Mouse (Mus musculus) hindbrain, embryonic 14.5 days (tissue): ENCODE measurements at regions not wholly inside any gene's neighbourhood (a gene's known extent, or its start where the extent isn't known, plus 50 kb on each side); places are given as distances from the start of the nearest gene placed in this dataset.

Experiments used
- ATAC-seq: fragments of 200-750 bp; cut with Nextera tagmentation; 2 replicates; pipeline ENCODE4 v1.8.0; 2017; ENCODE audit warnings: moderate number of reproducible peaks, mild to moderate bottlenecking, moderate TSS enrichment, moderate library complexity; ENCODE audit not compliant: low FRiP score
- DNase-seq: peaks from one replicate; pipeline ENCODE4 v3.0.0-alpha.2; 2015; ENCODE audit warnings: low spot score
- H3K27ac ChIP-seq: fragments of 300-500 bp; sonication (generic); 2 replicates; pipeline ENCODE4 v1.5.1; 2014; ENCODE audit warnings: mild to moderate bottlenecking, moderate library complexity
- H3K27me3 ChIP-seq: fragments of 300-500 bp; sonication (generic); 2 replicates; pipeline ENCODE4 v1.6.1; 2014; ENCODE audit warnings: mild to moderate bottlenecking, low read length, mixed read lengths; ENCODE audit not compliant: control insufficient read depth, insufficient read depth
- H3K36me3 ChIP-seq: fragments of 300-500 bp; sonication (generic); replicated peaks from 2 replicates; pipeline ENCODE4 v1.6.1; 2014; ENCODE audit not compliant: control insufficient read depth, insufficient read depth
- H3K4me1 ChIP-seq: fragments of 300-500 bp; sonication (generic); replicated peaks from 2 replicates; pipeline ENCODE4 v1.6.1; 2014; ENCODE audit warnings: antibody characterized with exemption, low read length, mixed read lengths; ENCODE audit not compliant: control insufficient read depth, insufficient read depth
- H3K4me2 ChIP-seq: fragments of 300-500 bp; sonication (generic); replicated peaks from 2 replicates; pipeline ENCODE4 v1.6.1; 2014; ENCODE audit warnings: mild to moderate bottlenecking, moderate library complexity
- H3K4me3 ChIP-seq: fragments of 300-500 bp; sonication (generic); replicated peaks from 2 replicates; pipeline ENCODE4 v1.5.1; 2014; ENCODE audit warnings: mild to moderate bottlenecking, low read length
- H3K9ac ChIP-seq: fragments of 300-500 bp; sonication (generic); 2 replicates; pipeline ENCODE4 v1.6.1; 2014
- H3K9me3 ChIP-seq: fragments of 300-500 bp; sonication (generic); 2 replicates; pipeline ENCODE4 v1.6.1; 2016; ENCODE audit warnings: low read length; ENCODE audit not compliant: control insufficient read depth
- WGBS: fragments of 180-500 bp; shearing (Covaris S2); extraction: QIAGEN DNeasy Blood & Tissue Kit; methylation state at CpG from one replicate; pipeline ENCODE4 v1.1.7; 2014; 5-methylcytosine and 5-hydroxymethylcytosine counted together

DNA sequence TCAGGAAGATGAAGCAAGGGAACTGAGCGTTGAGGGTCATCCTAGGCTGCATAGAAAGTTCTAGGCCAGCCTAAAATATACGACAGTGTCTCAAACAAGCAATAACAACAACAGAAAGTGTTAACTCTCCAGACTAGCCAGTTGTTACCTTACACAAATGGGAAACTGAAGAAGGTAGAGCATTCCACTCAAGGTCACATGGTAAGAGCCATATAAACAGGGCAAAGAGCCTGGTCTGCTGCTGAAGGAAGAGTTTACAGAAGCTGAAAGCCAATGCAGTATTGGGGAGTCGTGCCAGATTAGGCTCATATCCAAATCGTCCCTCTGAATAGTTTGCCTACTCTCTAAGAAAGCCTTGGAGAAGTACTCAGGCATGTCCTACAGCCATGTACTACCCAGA, 59.6 kb upstream of the Trabd2b start:
- 77% methylated on average over 4 of the region's 4 CpGs for WGBS
- Histone ChIP-seq H3K27me3 (no peaks in the 10 kb centered on the region), H3K4me1 (no peaks in the 10 kb centered on the region), H3K4me3 (no peak overlapping the region), H3K9me3 (no peaks in the 10 kb centered on the region), H3K9ac (no peak overlapping the region), H3K36me3 (no peaks in the 10 kb centered on the region), H3K4me2 (no peak overlapping the region), H3K27ac (no peak overlapping the region)
- ATAC-seq = no peak
- DNase-seq = no peak

DNA sequence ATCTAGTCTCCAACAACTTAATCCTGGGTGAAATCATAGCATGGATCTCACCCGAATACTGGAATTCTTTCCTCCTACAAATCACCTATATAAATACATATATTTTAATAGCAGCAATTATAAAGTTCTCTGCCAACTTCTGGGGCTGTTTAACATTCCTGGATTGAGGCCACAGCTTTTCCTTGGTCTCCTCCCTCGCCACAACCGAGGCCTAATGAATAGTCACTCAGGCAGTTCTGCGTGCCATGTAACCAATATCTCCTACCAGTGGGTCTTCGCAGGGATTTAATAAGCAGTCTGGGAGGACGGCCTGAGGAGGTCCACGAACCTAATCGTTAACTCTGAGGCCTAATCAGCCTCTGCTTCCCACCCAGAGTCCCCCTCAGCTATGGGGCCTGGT, 56.9 kb upstream of the Trabd2b start:
- no peak for DNase-seq
- no peak for ATAC-seq
- no peaks in the 10 kb centered on the region for H3K27me3 ChIP-seq
- WGBS = 72% methylated on average over 8 of the region's 8 CpGs
- H3K9me3 ChIP-seq = no peaks in the 10 kb centered on the region
- no peak overlapping the region for H3K4me2 ChIP-seq
- H3K36me3 ChIP-seq = no peaks in the 10 kb centered on the region
- no peak overlapping the region for H3K9ac ChIP-seq
- no peak overlapping the region for H3K4me3 ChIP-seq
- no peaks in the 10 kb centered on the region for H3K4me1 ChIP-seq
- no peak overlapping the region for H3K27ac ChIP-seq

DNA sequence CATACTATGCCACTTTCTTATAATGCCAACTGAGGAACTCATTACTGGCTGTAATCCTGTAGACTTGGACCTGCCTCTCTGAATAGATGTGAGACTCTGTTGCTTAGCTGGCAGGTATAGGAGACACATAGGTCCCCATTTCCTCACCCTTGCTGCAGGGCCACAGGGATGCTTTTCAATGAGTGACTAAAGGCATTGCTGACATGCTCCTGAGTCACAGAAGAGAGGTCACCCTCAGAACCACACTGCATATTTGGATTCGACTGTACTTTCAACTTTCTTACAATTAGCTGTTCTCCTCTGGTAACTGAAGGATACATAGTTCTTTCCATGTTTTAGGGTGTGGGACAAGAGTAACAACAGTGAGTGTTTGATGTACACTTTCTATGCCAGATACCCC, 55.2 kb upstream of the Trabd2b start:
- WGBS = 81% methylated on average over 1 of the region's 1 CpGs
- no peaks in the 10 kb centered on the region for H3K27me3 ChIP-seq
- no peak overlapping the region for H3K4me3 ChIP-seq

DNA sequence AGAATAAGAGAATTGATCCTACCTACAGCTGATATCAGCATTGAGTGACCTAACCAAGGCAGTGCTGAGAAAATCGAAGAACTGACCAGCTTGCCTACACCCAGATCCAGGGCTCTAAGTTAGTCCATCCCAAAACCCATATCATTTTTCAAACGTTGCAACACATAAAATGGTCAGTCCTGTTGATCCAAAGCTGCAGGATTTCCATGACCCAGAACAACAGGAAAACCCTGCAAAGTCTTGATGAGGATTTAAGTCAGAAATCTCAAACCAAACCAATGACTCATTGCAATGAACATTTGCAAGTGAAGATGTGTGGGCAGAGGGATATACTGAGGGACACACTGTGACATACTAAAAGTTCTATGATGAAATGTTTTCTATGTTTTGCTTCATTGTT, 53.5 kb upstream of the Trabd2b start:
- ATAC-seq (no peak), DNase-seq (no peak)
- Histone ChIP-seq H3K4me3 (no peak overlapping the region), H3K4me2 (no peak overlapping the region), H3K27ac (no peak overlapping the region), H3K4me1 (no peaks in the 10 kb centered on the region), H3K27me3 (no peaks in the 10 kb centered on the region), H3K9me3 (no peaks in the 10 kb centered on the region), H3K36me3 (no peaks in the 10 kb centered on the region), H3K9ac (no peak overlapping the region)
- whole genome bisulfite sequencing = 75% methylated on average over 2 of the region's 2 CpGs

More for the DNA sequence above, 55.2 kb upstream of the Trabd2b start:
- ATAC-seq (no peak), DNase-seq (no peak)
- Histone ChIP-seq H3K9ac (no peak overlapping the region), H3K4me2 (no peak overlapping the region), H3K4me1 (no peaks in the 10 kb centered on the region), H3K27ac (no peak overlapping the region), H3K9me3 (no peaks in the 10 kb centered on the region), H3K36me3 (no peaks in the 10 kb centered on the region)
